Mouse (Mus musculus): Measurements from ENCODE around the gene Dnajc4. TPM values are rescaled to one million over a fixed set of nuclear protein-coding genes. Genes with fewer than 3 reads are reported as not detected.

Gene Dnajc4
- total and polyA plus RNA-seq, 2 experiments from 2014 or later, result 20.2 to 20.7 TPM

DNA sequence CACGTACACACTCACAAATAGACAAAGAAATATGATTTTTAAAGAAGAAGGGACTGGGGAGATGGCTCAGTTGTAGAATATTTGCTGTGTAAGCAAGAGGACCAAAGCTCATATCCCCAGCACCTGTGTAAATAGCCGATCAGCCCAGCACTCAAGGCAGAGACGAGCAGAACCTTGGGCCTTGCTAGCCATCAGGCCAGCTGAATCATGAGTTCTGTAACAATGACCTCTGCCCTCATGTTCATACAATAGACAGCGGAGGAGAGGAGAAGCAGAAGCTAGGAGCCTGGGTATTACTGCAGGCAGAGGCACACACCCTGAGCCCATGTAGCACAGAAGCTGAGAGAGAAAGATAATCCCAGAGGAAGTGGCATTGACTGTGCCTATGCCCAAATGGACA, 20.1 kb upstream of the Dnajc4 start:
- no peak for ATAC-seq

GRCm38 (mm10) chr19:7006892-7007593, 14.7 kb upstream of the Dnajc4 start:
- Histone ChIP-seq H3K4me2 (ENCODE audit: low read depth) (no peak overlapping the region), H3K36me3 (ENCODE audit: insufficient read depth) (no peaks in the 10 kb centered on the region), H3K9ac (no peak overlapping the region), H3K4me1 (ENCODE audit: insufficient read depth) (no peaks in the 10 kb centered on the region), H3K27ac (ENCODE audit: low read depth, low read length) (no peak overlapping the region; the same call in 1 of the 2 replicates), H3K4me3 (ENCODE audit: low read depth, low read length) (no peak overlapping the region), H3K27me3 (ENCODE audit: insufficient read depth, low read length) (no peaks in the 10 kb centered on the region), H3K9me3 (ENCODE audit: low read length) (no peaks in the 10 kb centered on the region)
- ATAC-seq, result no peak
- TF ChIP-seq CTCF (IDR thresholded peaks at IDR 0.05; ENCODE audit: low read depth), result no peak
- DNase-seq, result no peak
- 87% methylated on average over 8 of the region's 9 CpGs for WGBS

More for the DNA sequence above, 20.1 kb upstream of the Dnajc4 start:
- Histone ChIP-seq H3K4me1 (ENCODE audit: insufficient read depth) (no peaks in the 10 kb centered on the region), H3K4me2 (ENCODE audit: low read depth) (no peak overlapping the region), H3K9ac (no peak overlapping the region), H3K36me3 (ENCODE audit: insufficient read depth) (no peaks in the 10 kb centered on the region; the same call in 1 of the 2 replicates), H3K9me3 (ENCODE audit: low read length) (no peaks in the 10 kb centered on the region), H3K27ac (ENCODE audit: low read depth, low read length) (no peak overlapping the region), H3K4me3 (ENCODE audit: low read depth, low read length) (no peak overlapping the region), H3K27me3 (ENCODE audit: insufficient read depth, low read length) (no peaks in the 10 kb centered on the region)
- DNase-seq, result no peak
- WGBS, result 83% methylated on average over 4 of the region's 4 CpGs
- no peak for TF ChIP-seq CTCF (IDR thresholded peaks at IDR 0.05; ENCODE audit: low read depth)

DNA sequence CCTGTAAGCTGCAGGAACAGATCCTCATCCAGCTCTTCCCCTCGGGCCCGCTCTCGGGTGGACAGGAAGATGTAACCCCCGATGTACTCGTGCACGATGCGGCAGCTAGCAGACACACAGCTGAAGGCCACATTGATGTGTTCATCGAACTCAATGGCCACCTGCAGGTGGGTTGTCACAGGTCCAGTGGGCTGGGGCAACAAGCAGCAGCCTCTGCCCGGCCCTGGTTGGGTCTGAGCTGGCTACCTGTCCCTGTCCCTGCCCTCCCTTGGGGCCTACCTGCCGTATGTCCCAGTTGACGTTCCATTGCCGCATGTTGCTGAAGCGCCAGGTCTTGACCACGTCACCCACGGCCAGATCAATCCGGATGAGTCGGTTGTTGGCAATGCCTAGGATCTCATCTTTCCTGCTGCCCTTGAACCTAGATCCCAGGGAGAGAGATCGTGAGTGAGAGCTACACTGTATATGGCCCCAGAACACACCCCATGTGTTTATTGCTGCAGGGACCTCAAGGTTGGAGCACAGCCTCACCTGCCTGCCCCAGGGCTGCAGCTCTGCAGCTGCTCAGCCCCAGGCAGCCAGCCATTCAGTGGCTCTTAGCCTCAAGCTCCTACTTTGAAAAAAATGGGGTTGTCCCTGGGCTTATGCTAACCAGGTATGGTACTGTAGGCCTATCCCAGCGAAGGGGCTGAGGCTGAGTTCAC, 7.1 kb upstream of the Dnajc4 start:
- no peak for TF ChIP-seq CTCF (IDR thresholded peaks at IDR 0.05; ENCODE audit: low read depth)
- H3K9ac ChIP-seq, result no peak overlapping the region
- ATAC-seq, result no peak

DNA sequence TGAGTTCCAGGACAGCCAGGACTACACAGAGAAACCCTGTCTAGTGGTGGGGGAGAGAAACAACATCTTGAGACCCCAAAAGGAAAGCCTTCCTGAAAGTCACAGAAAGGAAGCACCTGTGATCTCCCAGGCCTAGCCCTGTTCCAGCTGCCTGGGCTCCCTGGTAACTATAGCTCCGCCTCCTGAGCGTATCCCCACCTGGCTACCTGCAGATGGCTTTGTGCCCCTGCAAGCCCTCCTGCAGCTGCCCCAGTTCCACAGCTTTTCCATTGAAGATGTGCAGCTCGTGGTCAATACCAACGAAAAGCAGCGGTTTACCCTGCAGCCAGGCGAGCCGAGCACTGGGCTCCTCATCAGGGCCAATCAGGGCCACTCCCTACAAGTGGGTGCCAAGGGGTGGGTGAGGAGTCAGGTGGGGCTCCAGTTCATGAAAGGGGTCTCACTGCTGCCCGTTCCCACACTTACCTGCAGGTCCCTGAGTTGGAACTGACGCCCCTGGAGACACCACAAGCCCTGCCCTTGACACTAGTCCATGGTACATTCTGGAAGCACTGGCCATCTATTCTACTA, 5.4 kb upstream of the Dnajc4 start:
- WGBS, result 89% methylated on average over 9 of the region's 9 CpGs
- TF ChIP-seq CTCF (IDR thresholded peaks at IDR 0.05; ENCODE audit: low read depth), result no peak
- Histone ChIP-seq H3K27ac (ENCODE audit: low read depth, low read length) (no peak overlapping the region), H3K27me3 (ENCODE audit: insufficient read depth, low read length) (no peaks in the 10 kb centered on the region), H3K36me3 (ENCODE audit: insufficient read depth) (peaks cover 19% of the 10 kb centered on the region; the same call in 1 of the 2 replicates), H3K4me1 (ENCODE audit: insufficient read depth) (peaks cover 17% of the 10 kb centered on the region), H3K9me3 (ENCODE audit: low read length) (no peaks in the 10 kb centered on the region), H3K4me3 (ENCODE audit: low read depth, low read length) (no peak overlapping the region), H3K4me2 (ENCODE audit: low read depth) (no peak overlapping the region), H3K9ac (no peak overlapping the region)
- DNase-seq (no peak), ATAC-seq (no peak)

More for the DNA sequence above, 7.1 kb upstream of the Dnajc4 start:
- DNase-seq, result no peak
- H3K4me1 ChIP-seq (ENCODE audit: insufficient read depth), result peaks cover 14% of the 10 kb centered on the region
- H3K27ac ChIP-seq (ENCODE audit: low read depth, low read length), result no peak overlapping the region
- H3K9me3 ChIP-seq (ENCODE audit: low read length), result no peaks in the 10 kb centered on the region
- no peak overlapping the region for H3K4me3 ChIP-seq (ENCODE audit: low read depth, low read length)
- no peak overlapping the region for H3K4me2 ChIP-seq (ENCODE audit: low read depth)
- 93% methylated on average over 19 of the region's 19 CpGs for WGBS
- H3K36me3 ChIP-seq (ENCODE audit: insufficient read depth), result peaks cover 19% of the 10 kb centered on the region; the same call in 1 of the 2 replicates
- H3K27me3 ChIP-seq (ENCODE audit: insufficient read depth, low read length), result no peaks in the 10 kb centered on the region

DNA sequence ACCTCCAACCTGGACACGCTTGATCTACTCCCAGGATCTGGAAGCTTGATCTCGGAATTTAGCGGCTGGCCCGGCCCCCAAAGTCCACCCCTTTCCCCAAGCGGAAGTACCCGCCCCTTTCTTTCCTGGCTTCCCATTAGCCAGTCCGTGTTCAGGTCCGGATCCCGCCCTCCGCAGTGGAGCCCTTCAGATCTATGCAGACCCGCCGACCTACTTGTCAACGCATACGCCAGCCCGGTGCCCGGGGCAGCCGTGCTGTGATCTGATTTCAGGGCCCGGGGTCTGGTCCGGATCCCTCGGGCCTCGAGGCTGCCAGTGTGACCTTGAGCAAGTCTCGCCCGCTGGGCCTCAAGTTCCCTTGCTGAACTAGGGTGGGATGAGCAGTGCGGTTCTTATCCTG, 3.6 kb upstream of the Dnajc4 start, which contains the start of the genes Nudt22 and Trpt1:
TSS of gene Nudt22 (minus strand) at position 112 of the 400 bp plus-strand sequence.
TSS of gene Trpt1 (plus strand) at position 126 of the 400 bp plus-strand sequence.
- H3K9ac ChIP-seq, result peak within 1 kb of the TSS; percentile 53
- 1% methylated on average over 24 of the region's 24 CpGs for WGBS
- ATAC-seq (peak; percentile 68), DNase-seq (peak; percentile 73)
- H3K4me2 ChIP-seq (ENCODE audit: low read depth), result peak within 1 kb of the TSS; percentile 70
- no peak for TF ChIP-seq CTCF (IDR thresholded peaks at IDR 0.05; ENCODE audit: low read depth)
- peaks cover 18% of the 10 kb centered on the region for H3K4me1 ChIP-seq (ENCODE audit: insufficient read depth)
- H3K27ac ChIP-seq (ENCODE audit: low read depth, low read length), result peak within 1 kb of the TSS; percentile 43; the same call in 1 of the 2 replicates
- H3K4me3 ChIP-seq (ENCODE audit: low read depth, low read length), result peak within 1 kb of the TSS; percentile 54
- peaks cover 19% of the 10 kb centered on the region; the same call in 1 of the 2 replicates for H3K36me3 ChIP-seq (ENCODE audit: insufficient read depth)
- H3K27me3 ChIP-seq (ENCODE audit: insufficient read depth, low read length), result no peaks in the 10 kb centered on the region
- no peaks in the 10 kb centered on the region for H3K9me3 ChIP-seq (ENCODE audit: low read length)

- Histone ChIP-seq H3K27ac (ENCODE audit: low read depth, low read length) (no peak overlapping the region), H3K36me3 (ENCODE audit: insufficient read depth) (peaks cover 19% of the 10 kb centered on the region; the same call in 1 of the 2 replicates), H3K4me3 (ENCODE audit: low read depth, low read length) (peak overlapping the region; percentile 54), H3K4me2 (ENCODE audit: low read depth) (peak overlapping the region; percentile 70), H3K9me3 (ENCODE audit: low read length) (no peaks in the 10 kb centered on the region), H3K4me1 (ENCODE audit: insufficient read depth) (peaks cover 18% of the 10 kb centered on the region), H3K27me3 (ENCODE audit: insufficient read depth, low read length) (no peaks in the 10 kb centered on the region), H3K9ac (peak overlapping the region; percentile 53)
- WGBS, result 49% methylated on average over 21 of the region's 21 CpGs
- no peak for TF ChIP-seq CTCF (IDR thresholded peaks at IDR 0.05; ENCODE audit: low read depth)
- ATAC-seq (no peak), DNase-seq (no peak)
Measured at GRCm38 (mm10) chr19:6995255-6995991, 3.1 kb upstream of the Dnajc4 start.
